Mouse (Mus musculus) bone marrow, adult 2 months (tissue): ENCODE data around the gene Hps4.

Experiments used
- CTCF ChIP-seq: fragments of 200-500 bp; IDR thresholded peaks from 2 replicates; pipeline ENCODE4 v1.5.1; 2011; ENCODE audit warnings: low read length, control low read depth; ENCODE audit not compliant: control insufficient read depth, insufficient read depth
- POLR2A ChIP-seq: fragments of 200-500 bp; IDR thresholded peaks from 2 replicates; pipeline ENCODE4 v1.6.1; 2011; ENCODE audit warnings: low read depth, mild to moderate bottlenecking, control low read depth, low read length, borderline replicate concordance; ENCODE audit not compliant: control insufficient read depth

DNA sequence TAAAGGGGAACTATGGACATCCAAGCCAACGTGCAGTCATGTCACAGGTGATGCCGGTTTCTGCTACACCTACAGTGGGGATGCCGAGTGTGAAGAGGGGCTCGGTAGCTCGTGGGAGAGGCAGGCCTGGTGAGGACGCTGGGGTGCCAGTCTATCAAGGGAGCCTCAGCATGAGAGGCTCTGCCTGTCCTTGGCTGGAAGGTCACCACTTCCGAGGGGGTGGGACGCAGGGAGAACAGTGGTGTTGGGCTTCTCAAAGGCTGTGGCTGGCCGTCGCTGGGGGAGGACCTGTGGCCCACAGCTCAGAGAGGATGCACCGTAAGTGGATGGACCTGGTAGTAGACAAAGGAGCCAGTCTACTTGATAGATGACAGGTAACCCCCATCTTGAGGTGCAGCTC lies 38.3 kb downstream of the Hps4 start:
- TF ChIP-seq CTCF (no peak), POLR2A (no peak)
